Mouse (Mus musculus): ENCODE measurements at regions not wholly inside any gene's neighbourhood (a gene's known extent, or its start where the extent isn't known, plus 50 kb on each side); places are given as distances from the start of the nearest gene placed in this dataset.

- H3K79me3 ChIP-seq (ENCODE audit: low read depth), result no peaks in the 10 kb centered on the region
- H3K4me3 ChIP-seq (ENCODE audit: insufficient read depth, poor library complexity, severe bottlenecking), result no peak overlapping the region
- H3K79me2 ChIP-seq (ENCODE audit: control insufficient read depth, insufficient read depth), result no peaks in the 10 kb centered on the region
- H3K27me3 ChIP-seq (ENCODE audit: control insufficient read depth, insufficient read depth, insufficient read length), result no peaks in the 10 kb centered on the region
- H3ac ChIP-seq (ENCODE audit: control insufficient read depth, insufficient read length, low read depth), result no peak overlapping the region
- TF ChIP-seq MAX (IDR thresholded peaks at IDR 0.05), result no peak
- no peak for TF ChIP-seq CTCF (IDR thresholded peaks at IDR 0.05; ENCODE audit: control insufficient read depth, insufficient read depth, insufficient read length)
- TF ChIP-seq CEBPB (IDR thresholded peaks at IDR 0.05; ENCODE audit: low read depth), result no peak
- no peak for TF ChIP-seq MYOD1 (IDR thresholded peaks at IDR 0.05; ENCODE audit: control insufficient read depth, insufficient read length, low read depth)
- TF ChIP-seq FOSL1 (IDR thresholded peaks at IDR 0.05; ENCODE audit: insufficient read depth, low read length, poor library complexity, severe bottlenecking), result no peak
- TF ChIP-seq USF1 (IDR thresholded peaks at IDR 0.05; ENCODE audit: low read depth), result no peak
- TF ChIP-seq MYOG (IDR thresholded peaks at IDR 0.05; ENCODE audit: control insufficient read depth, extremely low read depth, insufficient read length), result no peak
- H3K36me3 ChIP-seq (ENCODE audit: control insufficient read depth, insufficient read depth), result no peaks in the 10 kb centered on the region
Observed at GRCm38 (mm10) chr12:97918416-97918815, 340.8 kb downstream of the Galc start.

GRCm38 (mm10) chr12:97915026-97915425 lies 344.2 kb downstream of the Galc start:
- Histone ChIP-seq H3K27me3 (ENCODE audit: control insufficient read depth, insufficient read depth, insufficient read length) (no peaks in the 10 kb centered on the region), H3K36me3 (ENCODE audit: control insufficient read depth, insufficient read depth) (no peaks in the 10 kb centered on the region), H3K4me3 (ENCODE audit: insufficient read depth, poor library complexity, severe bottlenecking) (no peak overlapping the region), H3ac (ENCODE audit: control insufficient read depth, insufficient read length, low read depth) (no peak overlapping the region), H3K79me2 (ENCODE audit: control insufficient read depth, insufficient read depth) (no peaks in the 10 kb centered on the region), H3K79me3 (ENCODE audit: low read depth) (no peaks in the 10 kb centered on the region)
- TF ChIP-seq MAX (IDR thresholded peaks at IDR 0.05) (no peak), MYOD1 (IDR thresholded peaks at IDR 0.05; ENCODE audit: control insufficient read depth, insufficient read length, low read depth) (no peak), CTCF (IDR thresholded peaks at IDR 0.05; ENCODE audit: control insufficient read depth, insufficient read depth, insufficient read length) (no peak), CEBPB (IDR thresholded peaks at IDR 0.05; ENCODE audit: low read depth) (no peak), USF1 (IDR thresholded peaks at IDR 0.05; ENCODE audit: low read depth) (no peak), MYOG (IDR thresholded peaks at IDR 0.05; ENCODE audit: control insufficient read depth, extremely low read depth, insufficient read length) (no peak), FOSL1 (IDR thresholded peaks at IDR 0.05; ENCODE audit: insufficient read depth, low read length, poor library complexity, severe bottlenecking) (no peak)

GRCm38 (mm10) chr12:97912730-97913129 lies 346.5 kb downstream of the Galc start:
- TF ChIP-seq MYOG (IDR thresholded peaks at IDR 0.05; ENCODE audit: control insufficient read depth, extremely low read depth, insufficient read length) (no peak), MYOD1 (IDR thresholded peaks at IDR 0.05; ENCODE audit: control insufficient read depth, insufficient read length, low read depth) (no peak), MAX (IDR thresholded peaks at IDR 0.05) (no peak)
- Histone ChIP-seq H3K4me3 (ENCODE audit: insufficient read depth, poor library complexity, severe bottlenecking) (no peak overlapping the region), H3K27me3 (ENCODE audit: control insufficient read depth, insufficient read depth, insufficient read length) (no peaks in the 10 kb centered on the region), H3K79me2 (ENCODE audit: control insufficient read depth, insufficient read depth) (no peaks in the 10 kb centered on the region), H3K79me3 (ENCODE audit: low read depth) (no peaks in the 10 kb centered on the region), H3K36me3 (ENCODE audit: control insufficient read depth, insufficient read depth) (no peaks in the 10 kb centered on the region), H3ac (ENCODE audit: control insufficient read depth, insufficient read length, low read depth) (no peak overlapping the region)

GRCm38 (mm10) chr12:97899266-97899665 lies 360.0 kb downstream of the Galc start:
- no peaks in the 10 kb centered on the region for H3K36me3 ChIP-seq (ENCODE audit: control insufficient read depth, insufficient read depth)
- no peak overlapping the region for H3ac ChIP-seq (ENCODE audit: control insufficient read depth, insufficient read length, low read depth)
- H3K79me3 ChIP-seq (ENCODE audit: low read depth), result no peaks in the 10 kb centered on the region
- no peak overlapping the region for H3K4me3 ChIP-seq (ENCODE audit: insufficient read depth, poor library complexity, severe bottlenecking)
- no peaks in the 10 kb centered on the region for H3K79me2 ChIP-seq (ENCODE audit: control insufficient read depth, insufficient read depth)
- no peak for TF ChIP-seq MYOD1 (IDR thresholded peaks at IDR 0.05; ENCODE audit: control insufficient read depth, insufficient read length, low read depth)
- TF ChIP-seq CTCF (IDR thresholded peaks at IDR 0.05; ENCODE audit: control insufficient read depth, insufficient read depth, insufficient read length), result no peak
- no peak for TF ChIP-seq USF1 (IDR thresholded peaks at IDR 0.05; ENCODE audit: low read depth)
- TF ChIP-seq CEBPB (IDR thresholded peaks at IDR 0.05; ENCODE audit: low read depth), result no peak
- no peak for TF ChIP-seq MAX (IDR thresholded peaks at IDR 0.05)
- TF ChIP-seq FOSL1 (IDR thresholded peaks at IDR 0.05; ENCODE audit: insufficient read depth, low read length, poor library complexity, severe bottlenecking), result no peak
- TF ChIP-seq MYOG (IDR thresholded peaks at IDR 0.05; ENCODE audit: control insufficient read depth, extremely low read depth, insufficient read length), result no peak
- no peaks in the 10 kb centered on the region for H3K27me3 ChIP-seq (ENCODE audit: control insufficient read depth, insufficient read depth, insufficient read length)

GRCm38 (mm10) chr12:97898178-97898577 lies 361.1 kb downstream of the Galc start:
- Histone ChIP-seq H3K27me3 (ENCODE audit: control insufficient read depth, insufficient read depth, insufficient read length) (no peaks in the 10 kb centered on the region), H3K36me3 (ENCODE audit: control insufficient read depth, insufficient read depth) (no peaks in the 10 kb centered on the region), H3K79me2 (ENCODE audit: control insufficient read depth, insufficient read depth) (no peaks in the 10 kb centered on the region), H3ac (ENCODE audit: control insufficient read depth, insufficient read length, low read depth) (no peak overlapping the region), H3K79me3 (ENCODE audit: low read depth) (no peaks in the 10 kb centered on the region), H3K4me3 (ENCODE audit: insufficient read depth, poor library complexity, severe bottlenecking) (no peak overlapping the region)
- TF ChIP-seq FOSL1 (IDR thresholded peaks at IDR 0.05; ENCODE audit: insufficient read depth, low read length, poor library complexity, severe bottlenecking) (no peak), USF1 (IDR thresholded peaks at IDR 0.05; ENCODE audit: low read depth) (no peak), MAX (IDR thresholded peaks at IDR 0.05) (no peak), CEBPB (IDR thresholded peaks at IDR 0.05; ENCODE audit: low read depth) (no peak)

- no peak overlapping the region for H3K4me3 ChIP-seq (ENCODE audit: insufficient read depth, poor library complexity, severe bottlenecking)
- no peaks in the 10 kb centered on the region for H3K79me2 ChIP-seq (ENCODE audit: control insufficient read depth, insufficient read depth)
- H3K79me3 ChIP-seq (ENCODE audit: low read depth), result no peaks in the 10 kb centered on the region
- no peaks in the 10 kb centered on the region for H3K36me3 ChIP-seq (ENCODE audit: control insufficient read depth, insufficient read depth)
- no peaks in the 10 kb centered on the region for H3K27me3 ChIP-seq (ENCODE audit: control insufficient read depth, insufficient read depth, insufficient read length)
- no peak for TF ChIP-seq MYOG (IDR thresholded peaks at IDR 0.05; ENCODE audit: control insufficient read depth, extremely low read depth, insufficient read length)
- TF ChIP-seq MYOD1 (IDR thresholded peaks at IDR 0.05; ENCODE audit: control insufficient read depth, insufficient read length, low read depth), result no peak
- TF ChIP-seq MAX (IDR thresholded peaks at IDR 0.05), result no peak
- TF ChIP-seq CEBPB (IDR thresholded peaks at IDR 0.05; ENCODE audit: low read depth), result no peak
- no peak for TF ChIP-seq CTCF (IDR thresholded peaks at IDR 0.05; ENCODE audit: control insufficient read depth, insufficient read depth, insufficient read length)
- TF ChIP-seq USF1 (IDR thresholded peaks at IDR 0.05; ENCODE audit: low read depth), result no peak
- no peak for TF ChIP-seq FOSL1 (IDR thresholded peaks at IDR 0.05; ENCODE audit: insufficient read depth, low read length, poor library complexity, severe bottlenecking)
- no peak overlapping the region for H3ac ChIP-seq (ENCODE audit: control insufficient read depth, insufficient read length, low read depth)
Observed at GRCm38 (mm10) chr12:97895981-97896380, 363.3 kb downstream of the Galc start.
